Mouse (Mus musculus) lung, postnatal 0 days (tissue): ENCODE data around the gene Clcn2.

Experiments used
- CTCF ChIP-seq: IDR thresholded peaks from 2 replicates; pipeline ENCODE4 v1.5.1; 2016; ENCODE audit warnings: antibody characterized with exemption, mild to moderate bottlenecking
- EP300 ChIP-seq: IDR thresholded peaks from 2 replicates; pipeline ENCODE4 v1.6.1; 2016; ENCODE audit warnings: antibody characterized with exemption, mild to moderate bottlenecking, control low read depth

DNA sequence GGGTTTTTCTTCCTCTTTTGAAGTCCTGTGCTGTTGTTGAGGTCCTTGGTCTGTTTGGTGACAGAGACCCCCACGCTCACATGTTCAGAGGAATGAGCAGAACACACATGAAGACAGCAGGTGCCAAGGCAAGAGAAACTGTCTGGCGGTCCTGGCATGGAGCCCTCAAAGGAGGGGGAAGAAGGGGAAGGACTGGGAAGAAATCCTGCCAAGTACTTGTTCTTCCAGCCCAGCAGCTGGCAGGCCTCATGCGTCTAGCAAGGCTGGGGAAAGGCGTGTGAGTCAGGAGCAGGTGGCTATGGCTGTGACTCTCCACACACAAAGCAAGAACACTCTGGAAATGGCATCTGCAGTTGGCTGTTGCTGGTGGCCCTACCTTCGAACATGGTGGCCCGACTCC, 29.1 kb upstream of the Clcn2 start:
- TF ChIP-seq EP300 = no peak
- no peak for TF ChIP-seq CTCF
